Mouse (Mus musculus): ENCODE measurements around the gene Syt13. TPM values are rescaled to one million over a fixed set of nuclear protein-coding genes. Genes with fewer than 3 reads are reported as not detected.

Syt13 gene
- total and polyA plus RNA-seq, 3 experiments, result not detected

GRCm38 (mm10) chr2:92985171-92985570 is 70.3 kb downstream of the Syt13 start:
- H3K9me3 ChIP-seq (replicated peaks; ENCODE audit: low read length), result no peaks in the 10 kb centered on the region
- H3K27ac ChIP-seq (ENCODE audit: insufficient read depth, low read depth), result no peak overlapping the region
- in situ Hi-C loops (cut with MboI; ENCODE audit: low pct_ligation_motif_present, low pct_unique_long_range_greater_than_20kb, low sequenced_read_pairs), result no loop called here
- H3K4me3 ChIP-seq (replicated peaks in 1 of 3; ENCODE audit: low read depth in 2 of 3, low read length in 2 of 3, poor library complexity in 1 of 3), result no peak overlapping the region
- H3K79me2 ChIP-seq (replicated peaks; ENCODE audit: control insufficient read depth, extremely low read depth, insufficient read depth, poor library complexity, severe bottlenecking), result no peaks in the 10 kb centered on the region
- dilution Hi-C loops (cut with MboI; ENCODE audit: extremely low pct_ligation_motif_present, extremely low pct_unique_long_range_greater_than_20kb, low sequenced_read_pairs), result no loop called here
- DNase-seq (ENCODE audit: extremely low read depth), result no peak
- TF ChIP-seq ZC3H11A (IDR thresholded peaks at IDR 0.05; ENCODE audit: low read depth, low read length) (no peak), KAT2A (IDR thresholded peaks at IDR 0.05; ENCODE audit: insufficient replicate concordance, low read length) (no peak)
- peaks cover 89% of the 10 kb centered on the region for H3K27me3 ChIP-seq (replicated peaks)
- no peak overlapping the region for H3K9ac ChIP-seq (ENCODE audit: insufficient read depth, low read depth)
- no peak overlapping the region for H3K4me2 ChIP-seq (ENCODE audit: insufficient read depth, low read depth, poor library complexity, severe bottlenecking)
- no peaks in the 10 kb centered on the region for H3K4me1 ChIP-seq (ENCODE audit: control insufficient read depth in 1 of 2, insufficient read depth in 2 of 2)
- H3K36me3 ChIP-seq (replicated peaks in 1 of 2; ENCODE audit: control insufficient read depth in 1 of 2, insufficient read depth in 1 of 2, low read length in 1 of 2), result no peaks in the 10 kb centered on the region

- Histone ChIP-seq H3K4me1 (ENCODE audit: control insufficient read depth in 1 of 2, insufficient read depth in 2 of 2) (no peaks in the 10 kb centered on the region), H3K9me3 (replicated peaks; ENCODE audit: low read length) (no peaks in the 10 kb centered on the region), H3K27me3 (replicated peaks) (peaks cover 89% of the 10 kb centered on the region), H3K36me3 (replicated peaks in 1 of 2; ENCODE audit: control insufficient read depth in 1 of 2, insufficient read depth in 1 of 2, low read length in 1 of 2) (no peaks in the 10 kb centered on the region), H3K4me3 (replicated peaks in 1 of 3; ENCODE audit: low read depth in 2 of 3, low read length in 2 of 3, poor library complexity in 1 of 3) (no peak overlapping the region), H3K27ac (ENCODE audit: insufficient read depth, low read depth) (no peak overlapping the region), H3K9ac (ENCODE audit: insufficient read depth, low read depth) (no peak overlapping the region), H3K79me2 (replicated peaks; ENCODE audit: control insufficient read depth, extremely low read depth, insufficient read depth, poor library complexity, severe bottlenecking) (no peaks in the 10 kb centered on the region), H3K4me2 (ENCODE audit: insufficient read depth, low read depth, poor library complexity, severe bottlenecking) (no peak overlapping the region)
- no peak for TF ChIP-seq USF1 (IDR thresholded peaks at IDR 0.05; ENCODE audit: low read depth, low read length)
- no peak for TF ChIP-seq UBTF (IDR thresholded peaks at IDR 0.05; ENCODE audit: low read depth, low read length)
- no peak for TF ChIP-seq MYC (IDR thresholded peaks at IDR 0.05; ENCODE audit: low read depth, low read length)
- no peak for DNase-seq (ENCODE audit: extremely low read depth)
- in situ Hi-C loops (cut with MboI; ENCODE audit: low pct_ligation_motif_present, low pct_unique_long_range_greater_than_20kb, low sequenced_read_pairs) (no loop called here), dilution Hi-C loops (cut with MboI; ENCODE audit: extremely low pct_ligation_motif_present, extremely low pct_unique_long_range_greater_than_20kb, low sequenced_read_pairs) (no loop called here)
Measured at GRCm38 (mm10) chr2:92985600-92985999, 70.7 kb downstream of the Syt13 start.

- Histone ChIP-seq H3K4me1 (ENCODE audit: control insufficient read depth in 1 of 2, insufficient read depth in 2 of 2) (no peaks in the 10 kb centered on the region), H3K27me3 (replicated peaks) (peaks cover 89% of the 10 kb centered on the region), H3K27ac (ENCODE audit: insufficient read depth, low read depth) (no peak overlapping the region), H3K4me2 (ENCODE audit: insufficient read depth, low read depth, poor library complexity, severe bottlenecking) (no peak overlapping the region), H3K36me3 (replicated peaks in 1 of 2; ENCODE audit: control insufficient read depth in 1 of 2, insufficient read depth in 1 of 2, low read length in 1 of 2) (no peaks in the 10 kb centered on the region), H3K9ac (ENCODE audit: insufficient read depth, low read depth) (no peak overlapping the region), H3K9me3 (replicated peaks; ENCODE audit: low read length) (no peaks in the 10 kb centered on the region), H3K79me2 (replicated peaks; ENCODE audit: control insufficient read depth, extremely low read depth, insufficient read depth, poor library complexity, severe bottlenecking) (no peaks in the 10 kb centered on the region; the same call in 1 of the 2 replicates), H3K4me3 (replicated peaks in 1 of 3; ENCODE audit: low read depth in 2 of 3, low read length in 2 of 3, poor library complexity in 1 of 3) (no peak overlapping the region)
- dilution Hi-C loops (cut with MboI; ENCODE audit: extremely low pct_ligation_motif_present, extremely low pct_unique_long_range_greater_than_20kb, low sequenced_read_pairs), result no loop called here
- DNase-seq (ENCODE audit: extremely low read depth), result no peak
- TF ChIP-seq HCFC1 (IDR thresholded peaks at IDR 0.05; ENCODE audit: low read depth, low read length), result no peak
- no peak for TF ChIP-seq MYC (IDR thresholded peaks at IDR 0.05; ENCODE audit: low read depth, low read length)
- TF ChIP-seq POLR2A (IDR thresholded peaks at IDR 0.05; ENCODE audit: low read depth, low read length), result no peak
- TF ChIP-seq RAD21 (IDR thresholded peaks at IDR 0.05; ENCODE audit: low read depth, low read length), result no peak
- no peak for TF ChIP-seq ETS1 (conservative IDR thresholded peaks at IDR 0.05; ENCODE audit: low read depth, low read length)
- TF ChIP-seq E2F4 (IDR thresholded peaks at IDR 0.05; ENCODE audit: insufficient replicate concordance, low read depth, low read length), result no peak
- TF ChIP-seq ZNF384 (IDR thresholded peaks at IDR 0.05; ENCODE audit: low read depth, low read length), result no peak
- TF ChIP-seq USF1 (IDR thresholded peaks at IDR 0.05; ENCODE audit: low read depth, low read length), result no peak
- no peak for TF ChIP-seq ZC3H11A (IDR thresholded peaks at IDR 0.05; ENCODE audit: low read depth, low read length)
- no peak for TF ChIP-seq POLR2AphosphoS2 (IDR thresholded peaks at IDR 0.05; ENCODE audit: low read depth, low read length)
- TF ChIP-seq TCF12 (IDR thresholded peaks at IDR 0.05; ENCODE audit: low read depth, low read length), result no peak
- TF ChIP-seq ZKSCAN1 (IDR thresholded peaks at IDR 0.05; ENCODE audit: borderline replicate concordance, low read depth, low read length), result no peak
- TF ChIP-seq MAX (IDR thresholded peaks at IDR 0.05; ENCODE audit: low read length), result no peak
- TF ChIP-seq ELF1 (IDR thresholded peaks at IDR 0.05; ENCODE audit: low read depth, low read length), result no peak
- TF ChIP-seq KAT2A (IDR thresholded peaks at IDR 0.05; ENCODE audit: insufficient replicate concordance, low read length), result no peak
- TF ChIP-seq JUN (IDR thresholded peaks at IDR 0.05; ENCODE audit: insufficient read depth, low read depth, low read length), result no peak
- no peak for TF ChIP-seq NRF1 (IDR thresholded peaks at IDR 0.05; ENCODE audit: low read depth, low read length)
- no peak for TF ChIP-seq CHD2 (IDR thresholded peaks at IDR 0.05; ENCODE audit: low read length)
- TF ChIP-seq EP300 (IDR thresholded peaks at IDR 0.05; ENCODE audit: low read length), result no peak
- no peak for TF ChIP-seq BHLHE40 (IDR thresholded peaks at IDR 0.05; ENCODE audit: low read depth, low read length)
- in situ Hi-C loops (cut with MboI; ENCODE audit: low pct_ligation_motif_present, low pct_unique_long_range_greater_than_20kb, low sequenced_read_pairs), result no loop called here
Measured at GRCm38 (mm10) chr2:92987108-92987618, 72.3 kb downstream of the Syt13 start.

All from CH12.LX (cell line).